Mouse (Mus musculus) embryonic facial prominence, embryonic 13.5 days (tissue): ENCODE results near the gene Bcl7a. TPM values are rescaled to one million over a fixed set of nuclear protein-coding genes. Genes with fewer than 3 reads are reported as not detected.

ENCODE experiments used
- polyA plus RNA-seq: library from polyadenylated mRNA; unstranded; fragments of >200 nt; fragmentation: Nextera tagmentation; extraction: Ambion mirVana; gene quantifications from 2 replicates; pipeline ENCODE4 v1.2.1, GENCODE M21; 2015

Bcl7a gene
- polyA plus RNA-seq, 1 experiment from 2014 or later = 37.5 TPM

Other genes with a start within 250 kb of the Bcl7a start
- gene Rhof, start 211.1 kb upstream of the Bcl7a start, polyA plus RNA-seq = 5.6 and 6.6 TPM in 2 replicates
- 12.3 and 13.0 TPM in 2 replicates for gene Setd1b, start 201.6 kb upstream of the Bcl7a start, polyA plus RNA-seq
- 95.3 and 107 TPM in 2 replicates for gene Psmd9, start 174.4 kb upstream of the Bcl7a start, polyA plus RNA-seq
- gene Hpd, start 161.1 kb upstream of the Bcl7a start, polyA plus RNA-seq = 0.65 TPM in 1 of 2 replicates, not detected in the other
- 1.4 and 1.7 TPM in 2 replicates for gene Wdr66, start 91.7 kb upstream of the Bcl7a start, polyA plus RNA-seq
- 14.0 and 16.4 TPM in 2 replicates for gene Mlxip, start 51.0 kb downstream of the Bcl7a start, polyA plus RNA-seq
- 0.12 TPM in 1 of 2 replicates, not detected in the other for gene Lrrc43, start 145.5 kb downstream of the Bcl7a start, polyA plus RNA-seq
- gene Il31, start 145.7 kb downstream of the Bcl7a start, polyA plus RNA-seq = not detected in 2 replicates
- 1.3 and 1.6 TPM in 2 replicates for gene B3gnt4, start 166.6 kb downstream of the Bcl7a start, polyA plus RNA-seq
- 116 and 125 TPM in 2 replicates for gene Diablo, start 180.3 kb downstream of the Bcl7a start, polyA plus RNA-seq
- gene Gm49027, start 181.7 kb downstream of the Bcl7a start, polyA plus RNA-seq = 0.49 and 0.95 TPM in 2 replicates
- 24.2 and 28.9 TPM in 2 replicates for gene Vps33a, start 229.2 kb downstream of the Bcl7a start, polyA plus RNA-seq